Mouse (Mus musculus): ENCODE measurements around the gene Sorbs1. TPM values are rescaled to one million over a fixed set of nuclear protein-coding genes. Genes with fewer than 3 reads are reported as not detected.

The Sorbs1 gene
- polyA plus RNA-seq, 1 experiment = 38.8 TPM

- Histone ChIP-seq H3K79me2 (ENCODE audit: control insufficient read depth, insufficient read depth) (peaks cover 17% of the 10 kb centered on the region), H3K27me3 (ENCODE audit: control insufficient read depth, insufficient read depth, insufficient read length) (no peaks in the 10 kb centered on the region), H3K36me3 (ENCODE audit: control insufficient read depth, insufficient read depth) (no peaks in the 10 kb centered on the region), H3ac (ENCODE audit: control insufficient read depth, insufficient read length) (no peak overlapping the region), H3K4me3 (no peak overlapping the region), H3K4me2 (ENCODE audit: low read depth) (no peak overlapping the region)
- no peak for TF ChIP-seq USF1 (IDR thresholded peaks at IDR 0.05; ENCODE audit: low read depth)
- TF ChIP-seq E2F4 (IDR thresholded peaks at IDR 0.05; ENCODE audit: insufficient read depth) = no peak
- TF ChIP-seq REST (IDR thresholded peaks at IDR 0.05; ENCODE audit: insufficient read depth, insufficient read length) = no peak
- TF ChIP-seq TCF12 (IDR thresholded peaks at IDR 0.05; ENCODE audit: insufficient read depth, poor library complexity, severe bottlenecking) = no peak
- TF ChIP-seq POLR2AphosphoS2 (IDR thresholded peaks at IDR 0.05; ENCODE audit: insufficient read length, low read depth) = no peak
- TF ChIP-seq CEBPB (IDR thresholded peaks at IDR 0.05; ENCODE audit: insufficient read depth, poor library complexity, severe bottlenecking) = no peak
- no peak for TF ChIP-seq POLR2A (IDR thresholded peaks at IDR 0.05; ENCODE audit: insufficient read length, low read depth)
- no peak for TF ChIP-seq SRF (IDR thresholded peaks at IDR 0.05; ENCODE audit: control insufficient read depth, insufficient read length, low read depth)
- no peak for TF ChIP-seq MYOG (IDR thresholded peaks at IDR 0.05; ENCODE audit: control insufficient read depth in 1 of 3, insufficient read depth in 1 of 3, insufficient read length in 2 of 3, low read depth in 2 of 3)
- TF ChIP-seq MAX (IDR thresholded peaks at IDR 0.05; ENCODE audit: low read depth) = no peak
- TF ChIP-seq MYOD1 (IDR thresholded peaks at IDR 0.05; ENCODE audit: control insufficient read depth in 1 of 3, insufficient read length in 2 of 3, low read depth in 2 of 3) = no peak
- no peak for TF ChIP-seq TCF3 (IDR thresholded peaks at IDR 0.05; ENCODE audit: insufficient read length, low read depth)
Observed at GRCm38 (mm10) chr19:40491442-40491841, 22.1 kb downstream of the Sorbs1 start.

- Histone ChIP-seq H3ac (ENCODE audit: control insufficient read depth, insufficient read length) (no peak overlapping the region), H3K4me3 (no peak overlapping the region), H3K27me3 (ENCODE audit: control insufficient read depth, insufficient read depth, insufficient read length) (no peaks in the 10 kb centered on the region), H3K36me3 (ENCODE audit: control insufficient read depth, insufficient read depth) (no peaks in the 10 kb centered on the region), H3K79me2 (ENCODE audit: control insufficient read depth, insufficient read depth) (peaks cover 17% of the 10 kb centered on the region), H3K4me2 (ENCODE audit: low read depth) (no peak overlapping the region)
- TF ChIP-seq POLR2A (IDR thresholded peaks at IDR 0.05; ENCODE audit: insufficient read length, low read depth) (no peak), POLR2AphosphoS2 (IDR thresholded peaks at IDR 0.05; ENCODE audit: insufficient read length, low read depth) (no peak), CEBPB (IDR thresholded peaks at IDR 0.05; ENCODE audit: insufficient read depth, poor library complexity, severe bottlenecking) (no peak), TCF12 (IDR thresholded peaks at IDR 0.05; ENCODE audit: insufficient read depth, poor library complexity, severe bottlenecking) (no peak), SRF (IDR thresholded peaks at IDR 0.05; ENCODE audit: control insufficient read depth, insufficient read length, low read depth) (no peak)
Observed at GRCm38 (mm10) chr19:40490765-40491164, 22.8 kb downstream of the Sorbs1 start.

- peaks cover 3% of the 10 kb centered on the region for H3K36me3 ChIP-seq (ENCODE audit: control insufficient read depth, insufficient read depth)
- no peak overlapping the region for H3K4me2 ChIP-seq (ENCODE audit: low read depth)
- H3K4me3 ChIP-seq = no peak overlapping the region
- H3K27me3 ChIP-seq (ENCODE audit: control insufficient read depth, insufficient read depth, insufficient read length) = no peaks in the 10 kb centered on the region
- no peak overlapping the region for H3ac ChIP-seq (ENCODE audit: control insufficient read depth, insufficient read length)
- H3K79me2 ChIP-seq (ENCODE audit: control insufficient read depth, insufficient read depth) = peaks cover 13% of the 10 kb centered on the region
- TF ChIP-seq TCF12 (IDR thresholded peaks at IDR 0.05; ENCODE audit: insufficient read depth, poor library complexity, severe bottlenecking) (no peak), MAX (IDR thresholded peaks at IDR 0.05; ENCODE audit: low read depth) (no peak), TCF3 (IDR thresholded peaks at IDR 0.05; ENCODE audit: insufficient read length, low read depth) (no peak), MYOD1 (IDR thresholded peaks at IDR 0.05; ENCODE audit: control insufficient read depth in 1 of 3, insufficient read length in 2 of 3, low read depth in 2 of 3) (no peak), USF1 (IDR thresholded peaks at IDR 0.05; ENCODE audit: low read depth) (no peak), REST (IDR thresholded peaks at IDR 0.05; ENCODE audit: insufficient read depth, insufficient read length) (no peak), MYOG (IDR thresholded peaks at IDR 0.05; ENCODE audit: control insufficient read depth in 1 of 3, insufficient read depth in 1 of 3, insufficient read length in 2 of 3, low read depth in 2 of 3) (no peak), SRF (IDR thresholded peaks at IDR 0.05; ENCODE audit: control insufficient read depth, insufficient read length, low read depth) (no peak), POLR2AphosphoS2 (IDR thresholded peaks at IDR 0.05; ENCODE audit: insufficient read length, low read depth) (no peak), CEBPB (IDR thresholded peaks at IDR 0.05; ENCODE audit: insufficient read depth, poor library complexity, severe bottlenecking) (no peak), E2F4 (IDR thresholded peaks at IDR 0.05; ENCODE audit: insufficient read depth) (no peak), POLR2A (IDR thresholded peaks at IDR 0.05; ENCODE audit: insufficient read length, low read depth) (no peak)
Observed at GRCm38 (mm10) chr19:40489633-40490032, 23.9 kb downstream of the Sorbs1 start.

- H3K4me2 ChIP-seq (ENCODE audit: low read depth) = no peak overlapping the region
- H3ac ChIP-seq (ENCODE audit: control insufficient read depth, insufficient read length) = no peak overlapping the region
- no peak for TF ChIP-seq MYOD1 (IDR thresholded peaks at IDR 0.05; ENCODE audit: control insufficient read depth in 1 of 3, insufficient read length in 2 of 3, low read depth in 2 of 3)
- no peak for TF ChIP-seq TCF12 (IDR thresholded peaks at IDR 0.05; ENCODE audit: insufficient read depth, poor library complexity, severe bottlenecking)
- no peak for TF ChIP-seq E2F4 (IDR thresholded peaks at IDR 0.05; ENCODE audit: insufficient read depth)
- no peak for TF ChIP-seq REST (IDR thresholded peaks at IDR 0.05; ENCODE audit: insufficient read depth, insufficient read length)
- H3K4me3 ChIP-seq = no peak overlapping the region
- peaks cover 6% of the 10 kb centered on the region for H3K79me2 ChIP-seq (ENCODE audit: control insufficient read depth, insufficient read depth)
- H3K27me3 ChIP-seq (ENCODE audit: control insufficient read depth, insufficient read depth, insufficient read length) = no peaks in the 10 kb centered on the region
- H3K36me3 ChIP-seq (ENCODE audit: control insufficient read depth, insufficient read depth) = peaks cover 3% of the 10 kb centered on the region
Observed at GRCm38 (mm10) chr19:40488853-40489454, 24.6 kb downstream of the Sorbs1 start.

GRCm38 (mm10) chr19:40487561-40487960 lies 26.0 kb downstream of the Sorbs1 start:
- H3K27me3 ChIP-seq (ENCODE audit: control insufficient read depth, insufficient read depth, insufficient read length) = no peaks in the 10 kb centered on the region
- TF ChIP-seq MYOD1 (IDR thresholded peaks at IDR 0.05; ENCODE audit: control insufficient read depth in 1 of 3, insufficient read length in 2 of 3, low read depth in 2 of 3) (no peak), CEBPB (IDR thresholded peaks at IDR 0.05; ENCODE audit: insufficient read depth, poor library complexity, severe bottlenecking) (no peak), REST (IDR thresholded peaks at IDR 0.05; ENCODE audit: insufficient read depth, insufficient read length) (no peak), E2F4 (IDR thresholded peaks at IDR 0.05; ENCODE audit: insufficient read depth) (no peak), MYOG (IDR thresholded peaks at IDR 0.05; ENCODE audit: control insufficient read depth in 1 of 3, insufficient read depth in 1 of 3, insufficient read length in 2 of 3, low read depth in 2 of 3) (no peak), TCF12 (IDR thresholded peaks at IDR 0.05; ENCODE audit: insufficient read depth, poor library complexity, severe bottlenecking) (no peak), MAX (IDR thresholded peaks at IDR 0.05; ENCODE audit: low read depth) (no peak), POLR2A (IDR thresholded peaks at IDR 0.05; ENCODE audit: insufficient read length, low read depth) (no peak), USF1 (IDR thresholded peaks at IDR 0.05; ENCODE audit: low read depth) (no peak), SRF (IDR thresholded peaks at IDR 0.05; ENCODE audit: control insufficient read depth, insufficient read length, low read depth) (no peak), TCF3 (IDR thresholded peaks at IDR 0.05; ENCODE audit: insufficient read length, low read depth) (no peak), POLR2AphosphoS2 (IDR thresholded peaks at IDR 0.05; ENCODE audit: insufficient read length, low read depth) (no peak)
- peaks cover 6% of the 10 kb centered on the region for H3K79me2 ChIP-seq (ENCODE audit: control insufficient read depth, insufficient read depth)
- H3K36me3 ChIP-seq (ENCODE audit: control insufficient read depth, insufficient read depth) = peaks cover 3% of the 10 kb centered on the region
- H3K4me2 ChIP-seq (ENCODE audit: low read depth) = no peak overlapping the region
- no peak overlapping the region for H3K4me3 ChIP-seq
- H3ac ChIP-seq (ENCODE audit: control insufficient read depth, insufficient read length) = no peak overlapping the region

Measured in myocyte (in vitro differentiated cells).